Mouse (Mus musculus) layer of hippocampus, postnatal 10 days (tissue): ENCODE results near the gene Gm6904. TPM values are rescaled to one million over a fixed set of nuclear protein-coding genes. Genes with fewer than 3 reads are reported as not detected.

ENCODE experiments used
- total RNA-seq, 2 experiments: library from RNA; stranded (reverse); gene quantifications; 2 replicates each; pipeline ENCODE4 v1.2.3; 2021

Gm6904 gene
- total RNA-seq, 2 experiments from 2014 or later = not detected

Other genes starting within 250 kb of the Gm6904 start
- not detected for gene 1700129C05Rik, start 117.3 kb downstream of the Gm6904 start, total RNA-seq
- gene Gm5142, start 81.5 kb downstream of the Gm6904 start, total RNA-seq = not detected
- gene Rcbtb1, start 59.0 kb downstream of the Gm6904 start, total RNA-seq = 10 to 100 TPM; 30.7 to 32.3 TPM
- gene Phf11a, start 37.3 kb upstream of the Gm6904 start, total RNA-seq = not detected
- gene Phf11b, start 81.1 kb upstream of the Gm6904 start, total RNA-seq = not detected
- under 1 TPM; 0.27 to 0.33 TPM for gene Phf11d, start 105.3 kb upstream of the Gm6904 start, total RNA-seq
- under 1 TPM; 0.55 to 0.60 TPM for gene Phf11c, start 135.2 kb upstream of the Gm6904 start, total RNA-seq
- 1 to 10 TPM; 5.6 to 6.3 TPM for gene Setdb2, start 180.7 kb upstream of the Gm6904 start, total RNA-seq
- 10 to 100 TPM; 17.3 to 25.8 TPM for gene Cab39l, start 180.8 kb upstream of the Gm6904 start, total RNA-seq